Mouse (Mus musculus) stomach, postnatal 0 days (tissue): ENCODE results near the gene Ptpn11.

Source experiments
- CTCF ChIP-seq: IDR thresholded peaks from 2 replicates; pipeline ENCODE4 v1.5.1; 2016; ENCODE audit warnings: antibody characterized with exemption, low read depth, mild to moderate bottlenecking, moderate library complexity
- EP300 ChIP-seq: optimal IDR thresholded peaks from 2 replicates; pipeline ENCODE3; 2016; ENCODE audit warnings: antibody characterized with exemption

DNA sequence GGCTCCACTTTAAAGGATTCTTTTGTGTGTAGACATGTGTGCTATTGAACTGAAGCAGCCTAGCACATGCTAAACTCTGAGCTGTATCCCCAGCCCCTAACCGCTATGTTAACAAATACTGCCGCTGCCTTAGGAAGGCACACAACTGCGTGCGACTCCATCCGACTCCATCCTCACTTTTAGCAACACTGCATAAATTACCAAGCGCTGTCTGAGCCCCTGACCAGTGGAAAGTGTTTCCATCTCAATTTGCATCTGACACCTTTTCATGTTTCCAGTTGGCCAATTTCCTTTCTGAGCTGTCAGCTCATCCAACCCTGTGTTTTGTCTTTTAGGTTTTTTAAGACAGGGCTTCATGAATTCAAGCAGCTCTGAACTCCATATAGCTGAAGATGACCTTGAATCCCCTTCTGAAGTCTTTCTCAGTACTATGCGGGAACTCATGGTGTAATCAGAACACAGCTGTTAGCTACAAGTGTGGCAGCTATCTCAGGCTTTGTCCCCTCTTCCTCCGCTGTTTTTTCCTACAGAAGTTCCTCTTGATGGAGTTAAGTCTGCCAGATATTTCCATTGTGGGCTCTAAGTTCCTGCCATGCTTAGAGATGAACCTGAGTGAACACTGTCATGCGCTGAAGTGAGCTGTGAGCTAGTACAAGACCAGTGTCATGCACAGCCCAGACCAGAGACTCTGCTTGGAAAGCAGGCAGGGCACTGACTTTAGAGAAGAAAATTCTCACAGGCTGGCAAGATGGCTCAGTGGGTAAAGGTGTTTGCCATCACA, 11.9 kb downstream of the Ptpn11 start:
- TF ChIP-seq CTCF, result no peak
- TF ChIP-seq EP300, result no peak
